Mouse (Mus musculus): ENCODE measurements around the gene Methig1. TPM values are rescaled to one million over a fixed set of nuclear protein-coding genes. Genes with fewer than 3 reads are reported as not detected.

Gene Methig1
- total and polyA plus RNA-seq, 3 experiments, result not detected

DNA sequence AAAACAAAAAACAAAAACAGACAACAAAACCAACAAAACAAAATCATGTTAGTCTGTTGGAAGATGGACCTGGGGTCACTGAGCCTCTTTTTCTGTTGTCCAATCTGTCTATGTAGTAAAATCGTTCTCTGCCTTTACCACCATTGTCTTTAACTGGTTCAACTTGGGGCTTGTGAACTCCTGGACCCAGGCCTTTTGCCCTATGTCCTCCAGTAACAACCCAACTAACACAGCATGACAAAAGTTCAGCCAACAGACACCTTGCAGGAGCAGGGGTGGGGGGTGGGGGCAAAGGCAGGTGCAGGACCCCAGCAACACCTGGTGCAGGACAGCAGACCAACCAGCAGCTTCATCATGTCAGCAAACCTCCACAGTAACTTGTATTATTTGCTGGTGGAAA lies 33.1 kb upstream of the Methig1 start:
- no peak overlapping the region for H3K27ac ChIP-seq (ENCODE audit: insufficient read depth, low read depth)
- no peak for DNase-seq (ENCODE audit: extremely low read depth)
- H3K9me3 ChIP-seq (replicated peaks; ENCODE audit: low read length), result no peaks in the 10 kb centered on the region
- no peaks in the 10 kb centered on the region for H3K27me3 ChIP-seq (replicated peaks)
- H3K4me2 ChIP-seq (ENCODE audit: insufficient read depth, low read depth, poor library complexity, severe bottlenecking), result no peak overlapping the region
- no peaks in the 10 kb centered on the region for H3K36me3 ChIP-seq (replicated peaks in 1 of 2; ENCODE audit: control insufficient read depth in 1 of 2, insufficient read depth in 1 of 2, low read length in 1 of 2)
- no peak overlapping the region for H3K4me3 ChIP-seq (replicated peaks in 1 of 3; ENCODE audit: low read depth in 2 of 3, low read length in 2 of 3, poor library complexity in 1 of 3)
- H3K9ac ChIP-seq (ENCODE audit: insufficient read depth, low read depth), result no peak overlapping the region
- in situ Hi-C loops (cut with MboI; ENCODE audit: low pct_ligation_motif_present, low pct_unique_long_range_greater_than_20kb, low sequenced_read_pairs), result loop anchor here (5.0 to 10.0 kb wide), 2 partner anchors 55 to 298 kb away; no protein-coding TSS in a partner anchor
- dilution Hi-C loops (cut with MboI; ENCODE audit: extremely low pct_ligation_motif_present, extremely low pct_unique_long_range_greater_than_20kb, low sequenced_read_pairs), result no loop called here
- H3K4me1 ChIP-seq (ENCODE audit: control insufficient read depth in 1 of 2, insufficient read depth in 2 of 2), result no peaks in the 10 kb centered on the region
- TF ChIP-seq GABPA (IDR thresholded peaks at IDR 0.05; ENCODE audit: insufficient replicate concordance, low read depth, low read length) (no peak), CTCF (conservative IDR thresholded peaks at IDR 0.05 in 1 of 2, IDR thresholded peaks at IDR 0.05 in 1 of 2; ENCODE audit: low read depth in 2 of 2, low read length in 2 of 2) (no peak), POLR2A (IDR thresholded peaks at IDR 0.05; ENCODE audit: low read depth, low read length) (no peak), JUN (IDR thresholded peaks at IDR 0.05; ENCODE audit: insufficient read depth, low read depth, low read length) (no peak), POLR2AphosphoS2 (IDR thresholded peaks at IDR 0.05; ENCODE audit: low read depth, low read length) (no peak), KAT2A (IDR thresholded peaks at IDR 0.05; ENCODE audit: insufficient replicate concordance, low read length) (no peak), PAX5 (IDR thresholded peaks at IDR 0.05; ENCODE audit: low read length) (no peak), BHLHE40 (IDR thresholded peaks at IDR 0.05; ENCODE audit: low read depth, low read length) (no peak), MAFK (IDR thresholded peaks at IDR 0.05; ENCODE audit: insufficient replicate concordance, low read length) (no peak), CHD1 (IDR thresholded peaks at IDR 0.05; ENCODE audit: low read depth, low read length) (no peak), IRF4 (IDR thresholded peaks at IDR 0.05; ENCODE audit: low read depth, low read length) (no peak)
- no peaks in the 10 kb centered on the region for H3K79me2 ChIP-seq (replicated peaks; ENCODE audit: control insufficient read depth, extremely low read depth, insufficient read depth, poor library complexity, severe bottlenecking)

DNA sequence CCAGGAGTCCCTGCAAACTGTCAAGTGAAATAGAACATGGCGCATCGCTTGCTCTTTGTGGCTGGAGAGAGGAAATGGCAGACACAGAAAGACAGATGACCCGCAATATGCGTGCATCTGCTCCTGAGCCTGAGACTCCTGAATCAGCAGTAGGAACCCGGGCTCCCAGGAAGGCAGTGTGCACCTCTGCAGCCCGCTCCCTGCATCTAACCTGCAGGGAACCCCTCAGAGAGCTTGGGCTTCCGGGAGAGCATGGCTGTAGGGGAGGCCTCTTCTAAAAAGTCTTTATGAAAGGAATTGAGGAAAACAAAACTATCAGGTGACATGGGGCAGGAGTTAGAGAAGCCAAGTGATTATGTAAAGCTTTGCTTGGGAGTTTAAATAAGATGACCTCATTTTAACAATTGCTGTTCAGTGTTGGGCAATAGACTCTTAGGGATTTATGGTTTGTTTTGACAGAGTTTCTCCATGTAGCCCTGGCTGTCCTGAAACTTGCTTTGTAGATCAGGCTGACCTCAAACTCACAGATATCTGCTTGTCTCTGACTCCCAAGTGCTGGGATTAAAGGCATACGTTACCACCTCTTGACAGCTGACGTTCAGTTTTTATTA lies 32.5 kb upstream of the Methig1 start:
- Histone ChIP-seq H3K36me3 (replicated peaks in 1 of 2; ENCODE audit: control insufficient read depth in 1 of 2, insufficient read depth in 1 of 2, low read length in 1 of 2) (no peaks in the 10 kb centered on the region), H3K4me2 (ENCODE audit: insufficient read depth, low read depth, poor library complexity, severe bottlenecking) (no peak overlapping the region), H3K27me3 (replicated peaks) (no peaks in the 10 kb centered on the region), H3K4me1 (ENCODE audit: control insufficient read depth in 1 of 2, insufficient read depth in 2 of 2) (no peaks in the 10 kb centered on the region), H3K9ac (ENCODE audit: insufficient read depth, low read depth) (no peak overlapping the region), H3K27ac (ENCODE audit: insufficient read depth, low read depth) (no peak overlapping the region), H3K9me3 (replicated peaks; ENCODE audit: low read length) (no peaks in the 10 kb centered on the region), H3K79me2 (replicated peaks; ENCODE audit: control insufficient read depth, extremely low read depth, insufficient read depth, poor library complexity, severe bottlenecking) (no peaks in the 10 kb centered on the region), H3K4me3 (replicated peaks in 1 of 3; ENCODE audit: low read depth in 2 of 3, low read length in 2 of 3, poor library complexity in 1 of 3) (no peak overlapping the region)
- DNase-seq (ENCODE audit: extremely low read depth), result no peak
- dilution Hi-C loops (cut with MboI; ENCODE audit: extremely low pct_ligation_motif_present, extremely low pct_unique_long_range_greater_than_20kb, low sequenced_read_pairs) (no loop called here), in situ Hi-C loops (cut with MboI; ENCODE audit: low pct_ligation_motif_present, low pct_unique_long_range_greater_than_20kb, low sequenced_read_pairs) (loop anchor here (10.0 kb wide), 1 partner anchor 56 kb away; no protein-coding TSS in a partner anchor)
- no peak for TF ChIP-seq ELF1 (IDR thresholded peaks at IDR 0.05; ENCODE audit: low read depth, low read length)

DNA sequence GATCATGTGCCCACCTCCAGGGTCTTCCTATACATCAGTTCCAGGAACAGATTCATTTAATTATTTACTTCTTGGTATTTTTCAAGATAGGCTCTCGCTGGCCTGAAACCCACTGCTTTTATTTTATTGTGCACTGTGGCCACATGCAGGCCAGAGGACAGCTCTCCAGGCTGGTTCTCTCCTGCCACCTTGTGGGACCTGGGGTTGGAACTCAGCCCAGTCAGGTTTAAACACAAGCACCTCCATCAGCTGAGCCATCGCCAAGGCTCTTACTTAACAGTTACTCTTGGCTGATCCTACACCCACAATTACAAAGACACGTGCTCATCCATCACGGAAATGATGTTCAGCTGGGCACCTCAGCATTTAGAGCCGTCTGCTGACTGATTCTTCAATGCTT lies 31.8 kb upstream of the Methig1 start:
- DNase-seq (ENCODE audit: extremely low read depth), result peak; percentile 38
- H3K27ac ChIP-seq (ENCODE audit: insufficient read depth, low read depth), result no peak overlapping the region
- dilution Hi-C loops (cut with MboI; ENCODE audit: extremely low pct_ligation_motif_present, extremely low pct_unique_long_range_greater_than_20kb, low sequenced_read_pairs) (no loop called here), in situ Hi-C loops (cut with MboI; ENCODE audit: low pct_ligation_motif_present, low pct_unique_long_range_greater_than_20kb, low sequenced_read_pairs) (loop anchor here (10.0 kb wide), 1 partner anchor 56 kb away; no protein-coding TSS in a partner anchor)
- TF ChIP-seq RAD21 (IDR thresholded peaks at IDR 0.05; ENCODE audit: low read depth, low read length) (peak; percentile 80), SMC3 (IDR thresholded peaks at IDR 0.05; ENCODE audit: low read depth, low read length) (peak; percentile 78), ZC3H11A (IDR thresholded peaks at IDR 0.05; ENCODE audit: low read depth, low read length) (peak; percentile 10; the same call in 1 of the 2 replicates), CTCF (conservative IDR thresholded peaks at IDR 0.05 in 1 of 2, IDR thresholded peaks at IDR 0.05 in 1 of 2; ENCODE audit: low read depth in 2 of 2, low read length in 2 of 2) (peak; percentile 33 to 85; a peak in 3 of 4 replicates), EP300 (IDR thresholded peaks at IDR 0.05; ENCODE audit: low read length) (no peak), JUN (IDR thresholded peaks at IDR 0.05; ENCODE audit: insufficient read depth, low read depth, low read length) (no peak), MYC (IDR thresholded peaks at IDR 0.05; ENCODE audit: low read depth, low read length) (peak; percentile 36; the same call in 1 of the 2 replicates), MXI1 (IDR thresholded peaks at IDR 0.05; ENCODE audit: low read depth, low read length) (0 out of 2 replicates have a peak, but pooled peaks have one; percentile 26)
- H3K4me3 ChIP-seq (replicated peaks in 1 of 3; ENCODE audit: low read depth in 2 of 3, low read length in 2 of 3, poor library complexity in 1 of 3), result no peak overlapping the region
- no peaks in the 10 kb centered on the region for H3K4me1 ChIP-seq (ENCODE audit: control insufficient read depth in 1 of 2, insufficient read depth in 2 of 2)
- no peak overlapping the region for H3K9ac ChIP-seq (ENCODE audit: insufficient read depth, low read depth)
- H3K36me3 ChIP-seq (replicated peaks in 1 of 2; ENCODE audit: control insufficient read depth in 1 of 2, insufficient read depth in 1 of 2, low read length in 1 of 2), result no peaks in the 10 kb centered on the region
- no peaks in the 10 kb centered on the region for H3K27me3 ChIP-seq (replicated peaks)
- H3K79me2 ChIP-seq (replicated peaks; ENCODE audit: control insufficient read depth, extremely low read depth, insufficient read depth, poor library complexity, severe bottlenecking), result no peaks in the 10 kb centered on the region
- H3K4me2 ChIP-seq (ENCODE audit: insufficient read depth, low read depth, poor library complexity, severe bottlenecking), result no peak overlapping the region
- no peaks in the 10 kb centered on the region for H3K9me3 ChIP-seq (replicated peaks; ENCODE audit: low read length)

Data from CH12.LX (cell line).